Mouse (Mus musculus) heart, adult 2 months (tissue): ENCODE data around the gene Cd274. TPM values are rescaled to one million over a fixed set of nuclear protein-coding genes. Genes with fewer than 3 reads are reported as not detected.

Source experiments
- DNase-seq, 2 experiments: peaks; one replicate each; pipeline ENCODE4 v3.0.0; 2021
- H3K27ac ChIP-seq: fragments of 200-600 bp; 2 replicates; pipeline ENCODE4 v1.8.1; 2022
- H3K27me3 ChIP-seq: fragments of 200-500 bp; 2 replicates; pipeline ENCODE4 v1.6.1; 2012; ENCODE audit warnings: mild to moderate bottlenecking, low read length, inconsistent platforms, mixed read lengths; ENCODE audit not compliant: control insufficient read depth, insufficient read depth
- H3K36me3 ChIP-seq: fragments of 200-500 bp; 2 replicates; pipeline ENCODE4 v1.6.1; 2012; ENCODE audit warnings: low read length, inconsistent platforms; ENCODE audit not compliant: control insufficient read depth, insufficient read depth
- H3K4me1 ChIP-seq: fragments of 200-500 bp; 2 replicates; pipeline ENCODE4 v1.6.1; 2011; ENCODE audit warnings: low read length; ENCODE audit not compliant: control insufficient read depth, insufficient read depth
- H3K4me3 ChIP-seq: fragments of 200-600 bp; 2 replicates; pipeline ENCODE4 v1.8.1; 2022
- H3K79me2 ChIP-seq: fragments of 200-500 bp; replicated peaks from 2 replicates; pipeline ENCODE4 v1.6.1; 2012; ENCODE audit warnings: mild to moderate bottlenecking, inconsistent platforms, low read length, moderate library complexity, mixed read lengths; ENCODE audit not compliant: control insufficient read depth, insufficient read depth
- H3K9ac ChIP-seq: fragments of 200-500 bp; 2 replicates; pipeline ENCODE4 v1.6.1; 2012; ENCODE audit warnings: low read depth, mild to moderate bottlenecking, control low read depth, inconsistent platforms, low read length, mixed read lengths
- CTCF ChIP-seq: fragments of 200-600 bp; IDR thresholded peaks from 2 replicates; pipeline ENCODE4 v1.8.1; 2022; ENCODE audit warnings: antibody characterized with exemption, mild to moderate bottlenecking, moderate library complexity
- EP300 ChIP-seq: fragments of 200-500 bp; IDR thresholded peaks from 2 replicates; pipeline ENCODE4 v1.6.1; 2011; ENCODE audit warnings: low read depth, low read length, control low read depth; ENCODE audit not compliant: insufficient read depth
- POLR2A ChIP-seq: fragments of 200-500 bp; IDR thresholded peaks from 2 replicates; pipeline ENCODE4 v1.6.1; 2011; ENCODE audit warnings: mild to moderate bottlenecking, low read depth, low read length, control low read depth; ENCODE audit not compliant: insufficient read depth
- WGBS: fragments of 180-500 bp; shearing (Covaris S2); methylation state at CpG from one replicate; pipeline ENCODE4 v1.1.7; 2018; 5-methylcytosine and 5-hydroxymethylcytosine counted together
- intact Hi-C: fragments of 180-260 bp; cut with DNase I; formaldehyde crosslinking; loops from one replicate; pipeline ENCODE4 v1.15.1; 2025
- polyA plus RNA-seq: library from polyadenylated mRNA; depleted of rRNA; stranded (reverse); fragments of >200 nt; gene quantifications from 2 replicates; pipeline ENCODE4 v1.2.3, GENCODE M21; 2012
- total RNA-seq, 2 experiments: library from RNA; stranded (reverse); gene quantifications; 2 replicates each; pipeline ENCODE4 v1.2.3; 2021

Gene Cd274
- total and polyA plus RNA-seq, 3 experiments, result 1.8 to 5.4 (median 4.3) TPM

- intact Hi-C loops, result no loop called here
- no peak for DNase-seq
- WGBS, result 42% methylated on average over 3 of the region's 3 CpGs
These were observed 33.2 kb downstream of the Cd274 start for GRCm38 (mm10) chr19:29400466-29400865.

GRCm38 (mm10) chr19:29402621-29403020 lies 35.4 kb downstream of the Cd274 start:
- WGBS, result 92% methylated on average over 4 of the region's 4 CpGs
- no peaks in the 10 kb centered on the region for H3K27me3 ChIP-seq
- no peak overlapping the region for H3K4me3 ChIP-seq
- H3K36me3 ChIP-seq, result no peaks in the 10 kb centered on the region
- H3K27ac ChIP-seq, result no peak overlapping the region
- H3K79me2 ChIP-seq, result no peaks in the 10 kb centered on the region
- TF ChIP-seq CTCF (no peak), EP300 (no peak), POLR2A (no peak)
- DNase-seq, result no peak
- intact Hi-C loops, result no loop called here
- no peak overlapping the region for H3K9ac ChIP-seq
- no peaks in the 10 kb centered on the region for H3K4me1 ChIP-seq

More at GRCm38 (mm10) chr19:29400466-29400865, 33.2 kb downstream of the Cd274 start:
- Histone ChIP-seq H3K27ac (no peak overlapping the region), H3K4me3 (no peak overlapping the region), H3K27me3 (no peaks in the 10 kb centered on the region), H3K4me1 (no peaks in the 10 kb centered on the region), H3K79me2 (no peaks in the 10 kb centered on the region), H3K9ac (no peak overlapping the region), H3K36me3 (no peaks in the 10 kb centered on the region)
- TF ChIP-seq EP300, result no peak
- no peak for TF ChIP-seq POLR2A
- no peak for TF ChIP-seq CTCF

- Histone ChIP-seq H3K36me3 (no peaks in the 10 kb centered on the region), H3K27me3 (no peaks in the 10 kb centered on the region), H3K4me1 (no peaks in the 10 kb centered on the region), H3K4me3 (no peak overlapping the region), H3K9ac (no peak overlapping the region), H3K27ac (no peak overlapping the region), H3K79me2 (no peaks in the 10 kb centered on the region)
- no peak for DNase-seq
- 86% methylated on average over 4 of the region's 4 CpGs for WGBS
- intact Hi-C loops, result no loop called here
- TF ChIP-seq POLR2A, result no peak
- no peak for TF ChIP-seq EP300
- TF ChIP-seq CTCF, result no peak
These were observed 36.0 kb downstream of the Cd274 start for GRCm38 (mm10) chr19:29403251-29403650.

- intact Hi-C loops, result no loop called here
- H3K27me3 ChIP-seq, result no peaks in the 10 kb centered on the region
- no peaks in the 10 kb centered on the region for H3K4me1 ChIP-seq
- no peak overlapping the region for H3K27ac ChIP-seq
- H3K9ac ChIP-seq, result no peak overlapping the region
- no peaks in the 10 kb centered on the region for H3K36me3 ChIP-seq
- H3K79me2 ChIP-seq, result no peaks in the 10 kb centered on the region
- 48% methylated on average over 2 of the region's 2 CpGs for WGBS
- no peak for DNase-seq
- TF ChIP-seq EP300 (no peak), POLR2A (no peak), CTCF (no peak)
- no peak overlapping the region for H3K4me3 ChIP-seq
These were observed 38.1 kb downstream of the Cd274 start for GRCm38 (mm10) chr19:29405388-29405787.

- Histone ChIP-seq H3K9ac (no peak overlapping the region), H3K4me1 (no peaks in the 10 kb centered on the region), H3K27me3 (no peaks in the 10 kb centered on the region), H3K79me2 (no peaks in the 10 kb centered on the region), H3K4me3 (no peak overlapping the region), H3K36me3 (no peaks in the 10 kb centered on the region), H3K27ac (no peak overlapping the region)
- intact Hi-C loops, result no loop called here
- no peak for TF ChIP-seq CTCF
- TF ChIP-seq EP300, result no peak
- TF ChIP-seq POLR2A, result no peak
- DNase-seq, result no peak
- 86% methylated on average over 18 of the region's 18 CpGs for WGBS
These were observed 39.1 kb downstream of the Cd274 start for GRCm38 (mm10) chr19:29406042-29407017.

GRCm38 (mm10) chr19:29410619-29411018 lies 43.4 kb downstream of the Cd274 start, which contains the start of gene Pdcd1lg2:
Gene Pdcd1lg2 (plus strand): TSS chr19:29410919.
- H3K4me3 ChIP-seq, result no peak within 1 kb of the TSS
- H3K27ac ChIP-seq, result no peak within 1 kb of the TSS
- no peak for DNase-seq
- no peak within 1 kb of the TSS for H3K9ac ChIP-seq
- WGBS, result 89% methylated on average over 4 of the region's 4 CpGs
- no peaks in the 10 kb centered on the region for H3K79me2 ChIP-seq
- H3K4me1 ChIP-seq, result no peaks in the 10 kb centered on the region; the same call in 1 of the 2 replicates
- intact Hi-C loops, result no loop called here
- H3K27me3 ChIP-seq, result no peaks in the 10 kb centered on the region
- no peaks in the 10 kb centered on the region for H3K36me3 ChIP-seq
- no peak for TF ChIP-seq EP300
- TF ChIP-seq CTCF, result no peak
- TF ChIP-seq POLR2A, result no peak
